Mouse (Mus musculus) E14TG2a.4 (cell line): ENCODE results near the gene Rassf1.
A peak's percentile ranks its signal among the peaks of the same experiment; 100 is the strongest.

Experiments
- H3K27me3 ChIP-seq: 2 replicates; pipeline ENCODE4 v1.6.1; 2014; ENCODE audit warnings: low read length, control low read depth; ENCODE audit not compliant: insufficient read depth
- H3K36me3 ChIP-seq: 2 replicates; pipeline ENCODE4 v1.6.1; 2014; ENCODE audit warnings: low read length, control low read depth; ENCODE audit not compliant: insufficient read depth
- H3K4me1 ChIP-seq: replicated peaks from 2 replicates; pipeline ENCODE4 v1.6.1; 2014; ENCODE audit warnings: low read depth, low read length, control low read depth
- H3K4me3 ChIP-seq: replicated peaks from 2 replicates; pipeline ENCODE4 v1.5.1; 2014; ENCODE audit warnings: mild to moderate bottlenecking, low read length
- H3K9me3 ChIP-seq: 2 replicates; pipeline ENCODE4 v1.6.1; 2014; ENCODE audit warnings: low read length, control low read depth
- CTCF ChIP-seq: conservative IDR thresholded peaks from 2 replicates; pipeline ENCODE4 v1.5.1; 2014; ENCODE audit warnings: low read length
- NANOG ChIP-seq: IDR thresholded peaks from 2 replicates; pipeline ENCODE4 v1.6.1; 2014; ENCODE audit warnings: borderline replicate concordance, low read length, mixed read lengths
- POU5F1 ChIP-seq: IDR thresholded peaks from 2 replicates; pipeline ENCODE4 v1.6.1; 2014; ENCODE audit warnings: low read length, borderline replicate concordance

The Rassf1 gene

GRCm38 (mm10) chr9:107579023-107579900 is 27.9 kb downstream of the Rassf1 start:
- no peak overlapping the region for H3K4me3 ChIP-seq
- H3K9me3 ChIP-seq: no peaks in the 10 kb centered on the region
- peaks cover 32% of the 10 kb centered on the region for H3K36me3 ChIP-seq
- TF ChIP-seq CTCF (no peak), NANOG (no peak), POU5F1 (no peak)
- peaks cover 85% of the 10 kb centered on the region for H3K4me1 ChIP-seq
- H3K27me3 ChIP-seq: no peaks in the 10 kb centered on the region

GRCm38 (mm10) chr9:107580501-107581317 is 29.4 kb downstream of the Rassf1 start, which contains the start of gene Hyal3:
Gene Hyal3 (plus strand): TSS chr9:107580818.
- H3K4me3 ChIP-seq: peak within 1 kb of the TSS; percentile 83
- no peaks in the 10 kb centered on the region for H3K9me3 ChIP-seq
- TF ChIP-seq POU5F1: no peak
- TF ChIP-seq CTCF: no peak
- TF ChIP-seq NANOG: no peak
- peaks cover 36% of the 10 kb centered on the region for H3K36me3 ChIP-seq
- peaks cover 75% of the 10 kb centered on the region for H3K4me1 ChIP-seq
- no peaks in the 10 kb centered on the region for H3K27me3 ChIP-seq

- no peaks in the 10 kb centered on the region for H3K27me3 ChIP-seq
- H3K4me1 ChIP-seq: peaks cover 71% of the 10 kb centered on the region
- H3K36me3 ChIP-seq: peaks cover 36% of the 10 kb centered on the region
- no peak for TF ChIP-seq CTCF
- H3K9me3 ChIP-seq: no peaks in the 10 kb centered on the region
- peak overlapping the region; percentile 83 for H3K4me3 ChIP-seq
Observed at GRCm38 (mm10) chr9:107581584-107581983, 30.2 kb downstream of the Rassf1 start.

- no peak for TF ChIP-seq POU5F1
- no peak for TF ChIP-seq CTCF
- TF ChIP-seq NANOG: no peak
Observed at GRCm38 (mm10) chr9:107582509-107583062, 31.2 kb downstream of the Rassf1 start.

GRCm38 (mm10) chr9:107583174-107583573 is 31.8 kb downstream of the Rassf1 start:
- no peak for TF ChIP-seq NANOG
- no peak for TF ChIP-seq CTCF
- no peak for TF ChIP-seq POU5F1
- Histone ChIP-seq H3K9me3 (no peaks in the 10 kb centered on the region), H3K27me3 (no peaks in the 10 kb centered on the region), H3K4me3 (no peak overlapping the region), H3K36me3 (peaks cover 36% of the 10 kb centered on the region), H3K4me1 (peaks cover 61% of the 10 kb centered on the region)

More at GRCm38 (mm10) chr9:107582509-107583062, 31.2 kb downstream of the Rassf1 start:
- Histone ChIP-seq H3K27me3 (no peaks in the 10 kb centered on the region), H3K4me1 (peaks cover 64% of the 10 kb centered on the region), H3K9me3 (no peaks in the 10 kb centered on the region), H3K4me3 (no peak overlapping the region), H3K36me3 (peaks cover 36% of the 10 kb centered on the region)

DNA sequence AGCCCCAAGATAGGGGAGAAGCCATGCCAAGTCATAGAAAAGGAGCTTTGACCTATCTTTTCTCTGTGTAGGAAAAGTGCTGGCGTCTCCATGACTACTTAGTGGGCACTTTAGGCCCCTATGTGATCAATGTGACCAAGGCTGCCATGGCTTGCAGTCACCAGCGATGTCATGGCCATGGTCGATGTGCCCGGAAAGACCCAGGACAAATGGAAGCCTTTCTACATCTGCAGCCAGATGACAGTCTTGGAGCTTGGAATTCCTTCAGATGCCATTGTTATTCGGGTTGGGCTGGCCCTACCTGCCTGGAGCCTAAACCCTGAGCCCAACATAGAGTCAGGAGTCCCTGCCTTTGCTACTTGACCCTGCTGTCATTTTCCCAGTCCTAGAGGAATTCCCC is 35.1 kb downstream of the Rassf1 start:
- Histone ChIP-seq H3K27me3 (no peaks in the 10 kb centered on the region), H3K36me3 (peaks cover 54% of the 10 kb centered on the region), H3K9me3 (no peaks in the 10 kb centered on the region), H3K4me3 (peak overlapping the region; percentile 17; the same call in 1 of the 2 replicates), H3K4me1 (peaks cover 63% of the 10 kb centered on the region)
- TF ChIP-seq NANOG (no peak), POU5F1 (no peak), CTCF (no peak)

GRCm38 (mm10) chr9:107586974-107587832 is 35.8 kb downstream of the Rassf1 start, which contains the start of gene Ifrd2:
Gene Ifrd2 (plus strand): TSS chr9:107587642.
- H3K4me1 ChIP-seq: peaks cover 62% of the 10 kb centered on the region
- H3K27me3 ChIP-seq: peaks cover 2% of the 10 kb centered on the region; the same call in 1 of the 2 replicates
- H3K9me3 ChIP-seq: no peaks in the 10 kb centered on the region
- TF ChIP-seq NANOG (no peak), POU5F1 (no peak), CTCF (no peak)
- peaks cover 61% of the 10 kb centered on the region for H3K36me3 ChIP-seq
- H3K4me3 ChIP-seq: peak within 1 kb of the TSS; percentile 94
